Mouse (Mus musculus): ENCODE results near the gene Slc7a6os.

GRCm38 (mm10) chr8:106169017-106169933 lies 41.5 kb downstream of the Slc7a6os start:
- TF ChIP-seq TAL1 (conservative IDR thresholded peaks at IDR 0.05; ENCODE audit: low read depth, low read length) (no peak), GATA2 (IDR thresholded peaks at IDR 0.05; ENCODE audit: borderline replicate concordance, low read depth, low read length) (no peak), CTCF (IDR thresholded peaks at IDR 0.05; ENCODE audit: low read depth, low read length) (no peak)
